Mouse (Mus musculus): ENCODE measurements around the gene Wwox. TPM values are rescaled to one million over a fixed set of nuclear protein-coding genes. Genes with fewer than 3 reads are reported as not detected.

The Wwox gene
- total RNA-seq, 4 experiments from 2014 or later, result 4.4 to 6.0 (median 5.5) TPM

GRCm38 (mm10) chr8:115078296-115078695 is 638.8 kb downstream of the Wwox start:
- no peak for DNase-seq (ENCODE audit: low spot score in 2 of 2)

DNA sequence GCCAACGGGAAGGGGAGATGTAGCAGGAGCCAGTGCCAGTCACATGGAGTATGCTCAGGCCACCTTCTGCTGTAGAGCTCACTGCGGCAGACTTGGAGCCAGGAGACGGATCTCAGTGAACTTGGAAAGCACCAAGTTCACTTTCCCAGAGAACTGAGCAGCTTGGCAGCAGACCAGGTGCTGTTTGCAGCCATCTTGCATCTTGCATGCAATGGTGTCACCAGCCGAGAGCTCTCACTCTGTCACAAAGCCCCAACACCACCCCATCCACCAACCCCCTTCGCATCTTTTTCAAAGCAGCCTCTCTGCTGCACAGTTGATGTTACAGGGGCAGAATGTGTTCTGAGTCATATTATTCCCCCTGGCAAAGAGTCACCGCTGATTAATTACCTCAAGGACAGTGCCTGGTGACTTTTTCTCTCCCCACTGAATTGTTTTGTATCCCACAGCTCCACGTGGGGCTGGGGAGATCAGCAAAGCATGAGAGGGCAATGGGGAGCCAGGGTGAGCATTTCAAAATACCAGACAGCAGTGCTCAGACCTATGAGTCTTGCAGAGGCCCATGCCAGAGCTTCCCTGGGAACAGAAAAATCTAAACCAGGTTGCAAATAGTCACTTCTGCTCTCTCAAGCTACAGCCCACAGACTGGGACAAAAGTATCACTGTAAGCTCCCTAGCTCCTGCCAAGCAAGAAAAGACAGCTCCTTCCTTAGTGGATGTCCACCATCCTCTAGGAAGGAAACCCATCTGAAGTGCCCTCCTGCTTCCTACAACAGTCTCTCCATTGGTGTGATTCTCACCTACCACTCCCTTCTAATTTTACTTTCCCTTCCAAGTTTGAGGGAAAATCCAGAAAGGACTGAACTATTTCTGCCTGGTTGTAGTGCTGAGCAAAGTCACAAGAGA is 642.1 kb downstream of the Wwox start:
- DNase-seq (ENCODE audit: low spot score in 2 of 2), result no peak

GRCm38 (mm10) chr8:115088162-115088561 is 648.7 kb downstream of the Wwox start:
- DNase-seq (ENCODE audit: low spot score in 2 of 2), result no peak

- DNase-seq (ENCODE audit: low spot score in 2 of 2), result no peak
Measured at GRCm38 (mm10) chr8:115089744-115090143, 650.3 kb downstream of the Wwox start.

GRCm38 (mm10) chr8:115090202-115090601 is 650.7 kb downstream of the Wwox start:
- no peak for DNase-seq (ENCODE audit: low spot score in 2 of 2)

GRCm38 (mm10) chr8:115095548-115095947 is 656.1 kb downstream of the Wwox start:
- DNase-seq (ENCODE audit: low spot score in 2 of 2), result no peak

DNA sequence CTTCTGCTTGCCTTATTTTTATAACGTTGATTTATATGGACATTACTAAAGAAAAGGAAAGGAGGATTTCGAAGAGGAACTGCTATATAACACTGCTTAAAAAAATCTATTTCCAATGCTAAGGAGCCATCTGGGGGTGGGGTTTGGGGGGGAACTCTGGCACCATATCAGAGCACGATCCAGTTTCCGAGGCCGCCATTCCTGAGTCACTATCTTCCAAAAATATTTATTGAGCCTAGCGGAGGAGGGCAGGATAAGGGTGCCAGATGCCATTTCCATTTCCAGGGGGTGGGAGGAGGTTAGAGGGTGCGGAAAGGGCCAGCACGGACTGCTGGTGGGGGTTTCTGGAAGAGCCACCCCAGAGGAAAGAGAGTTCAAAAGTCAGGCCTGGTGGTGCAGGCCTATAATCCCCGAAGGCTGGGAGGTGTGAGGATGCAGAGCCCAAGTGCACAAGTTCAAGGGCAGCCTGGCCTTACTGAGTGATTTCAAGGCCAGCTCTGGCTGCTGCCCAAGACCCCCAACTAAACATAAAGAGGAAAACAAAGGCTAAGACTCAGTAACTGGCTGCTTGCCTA is 658.6 kb downstream of the Wwox start:
- DNase-seq (ENCODE audit: low spot score in 2 of 2), result no peak

GRCm38 (mm10) chr8:115109309-115109708 is 669.9 kb downstream of the Wwox start:
- DNase-seq (ENCODE audit: low spot score in 2 of 2), result no peak

DNA sequence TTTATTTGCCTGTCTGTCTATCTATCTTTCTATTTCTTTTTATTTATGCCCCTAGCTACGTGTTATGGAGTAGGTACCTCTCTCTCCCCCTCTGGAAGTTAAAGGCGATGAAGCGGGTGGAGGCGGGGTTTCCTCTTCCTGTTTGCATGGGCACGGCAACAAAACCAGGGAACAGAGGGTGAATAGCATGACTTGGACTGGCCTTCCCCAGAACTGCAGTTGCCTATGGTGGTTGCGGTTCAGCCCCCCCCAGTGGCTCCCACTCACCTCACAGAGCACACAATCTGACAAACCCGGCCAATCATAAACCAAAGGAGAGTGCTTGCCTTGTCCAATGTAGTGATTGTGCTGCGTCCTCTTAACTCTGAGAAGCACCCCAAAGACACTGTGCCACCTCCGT is 671.0 kb downstream of the Wwox start:
- no peak for DNase-seq (ENCODE audit: low spot score in 2 of 2)

DNA sequence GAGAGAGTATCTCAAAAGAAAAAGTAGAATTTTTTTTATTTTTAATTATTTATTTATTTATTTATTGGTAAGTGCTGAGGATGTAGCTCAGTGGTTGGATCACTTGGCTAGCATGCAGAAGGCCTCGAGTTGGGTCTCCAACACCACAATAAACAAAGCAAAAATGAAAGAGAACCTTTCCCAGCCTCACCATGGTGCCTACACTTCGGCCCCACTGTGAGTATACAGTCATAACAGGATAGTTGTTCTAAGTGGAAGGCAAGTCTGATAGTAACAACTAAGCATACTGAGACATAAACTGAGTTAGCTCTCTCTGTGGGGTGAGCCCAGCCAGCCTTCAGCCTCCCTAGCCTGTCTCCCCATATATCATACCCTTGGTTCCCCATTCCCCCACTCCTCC is 672.6 kb downstream of the Wwox start:
- no peak for DNase-seq (ENCODE audit: low spot score in 2 of 2)

DNA sequence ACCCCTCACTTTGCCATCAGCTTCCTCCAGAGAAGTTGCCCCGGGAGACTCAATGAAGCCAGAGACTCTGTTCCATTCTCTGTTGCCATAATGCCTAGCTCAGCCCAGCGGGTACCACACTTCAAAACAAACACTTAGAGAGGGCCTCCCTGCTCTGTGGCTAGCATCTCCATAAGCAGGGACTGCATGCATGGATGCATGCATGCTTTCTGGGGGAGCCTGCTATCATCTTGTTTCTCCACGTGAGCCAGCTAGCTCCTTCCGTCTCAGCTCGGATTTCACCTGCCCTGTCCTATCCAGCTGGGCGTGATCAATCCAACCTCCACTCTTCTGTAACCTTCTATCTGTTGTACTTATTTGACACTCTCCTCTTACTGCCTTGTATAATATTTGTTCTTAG is 675.0 kb downstream of the Wwox start:
- no peak for DNase-seq (ENCODE audit: low spot score in 2 of 2)

DNA sequence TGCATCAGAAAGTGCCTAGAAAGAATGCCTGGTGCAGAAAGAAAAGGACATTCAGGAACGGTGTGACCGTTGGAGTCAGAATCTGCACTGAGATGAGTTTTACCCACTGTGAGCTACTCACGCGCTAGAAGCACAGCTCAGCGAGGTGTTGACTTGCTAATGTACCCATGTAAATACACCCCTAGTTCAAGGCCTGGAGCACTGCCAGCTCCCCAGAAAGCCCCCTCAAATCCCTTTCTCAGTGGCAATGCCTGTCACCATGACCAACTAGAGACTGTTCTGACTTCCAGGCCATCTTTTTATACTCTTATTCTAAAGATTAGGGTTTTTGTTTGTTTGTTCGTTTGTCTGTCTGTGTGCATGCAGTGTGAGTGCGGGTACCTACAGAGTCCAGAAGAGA is 686.6 kb downstream of the Wwox start:
- no peak for DNase-seq (ENCODE audit: low spot score in 2 of 2)

- DNase-seq (ENCODE audit: low spot score in 2 of 2), result no peak
Measured at GRCm38 (mm10) chr8:115126674-115127073, 687.2 kb downstream of the Wwox start.

- DNase-seq (ENCODE audit: low spot score in 2 of 2), result no peak
Measured at GRCm38 (mm10) chr8:115129307-115129706, 689.9 kb downstream of the Wwox start.

GRCm38 (mm10) chr8:115133119-115133518 is 693.7 kb downstream of the Wwox start:
- DNase-seq (ENCODE audit: low spot score in 2 of 2), result no peak

- DNase-seq (ENCODE audit: low spot score in 2 of 2), result no peak
Measured at GRCm38 (mm10) chr8:115133711-115134218, 694.3 kb downstream of the Wwox start.

DNA sequence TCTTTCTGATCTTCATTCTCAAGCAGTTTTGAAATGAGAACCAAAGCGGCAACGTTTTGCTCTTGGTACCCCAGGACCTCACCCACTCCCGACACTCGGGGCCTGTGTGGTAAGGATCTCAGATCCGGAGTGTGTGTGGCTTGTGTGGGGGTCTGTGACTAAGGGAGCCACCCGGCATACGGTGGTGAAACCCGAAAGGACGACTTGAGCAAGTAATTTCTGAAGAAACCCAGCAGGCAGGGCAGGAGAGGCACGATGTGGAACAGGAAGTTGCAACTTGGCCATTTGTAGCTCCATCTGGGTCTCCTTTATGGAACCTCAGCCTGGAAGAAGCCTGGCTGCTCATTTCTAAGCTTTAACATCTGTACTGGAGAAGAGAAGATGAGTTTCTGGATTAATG is 697.4 kb downstream of the Wwox start:
- DNase-seq (ENCODE audit: low spot score in 2 of 2), result no peak

GRCm38 (mm10) chr8:115141614-115142013 is 702.2 kb downstream of the Wwox start:
- DNase-seq (ENCODE audit: low spot score in 2 of 2), result no peak

GRCm38 (mm10) chr8:115143530-115144320 is 704.3 kb downstream of the Wwox start:
- no peak for DNase-seq (ENCODE audit: low spot score in 2 of 2)

- DNase-seq (ENCODE audit: low spot score in 2 of 2), result peak in 1 of 2 experiments; percentile 33
Measured at GRCm38 (mm10) chr8:115147006-115147405, 707.6 kb downstream of the Wwox start.

- no peak for DNase-seq (ENCODE audit: low spot score in 2 of 2)
Measured at GRCm38 (mm10) chr8:115150446-115151109, 711.1 kb downstream of the Wwox start.
